Mouse (Mus musculus): ENCODE data around the gene Olfr401.
"Not testable (repeated sequence)": the region's sequence is repeated elsewhere in the genome, so short reads cannot be mapped to it uniquely, and the experiment has no call there.

Olfr401 gene

GRCm38 (mm10) chr11:74113412-74113811 lies at the start of gene Olfr401:
TSS of gene Olfr401 (plus strand) at chr11:74113712.
- no peak for DNase-seq (ENCODE audit: low spot score in 2 of 2)

- DNase-seq (ENCODE audit: low spot score in 2 of 2): no peak
Observed at GRCm38 (mm10) chr11:74069655-74070054, 43.9 kb upstream of the Olfr401 start, which contains the start of gene Zfp616. TSS of gene Zfp616 (plus strand) at chr11:74069955.

- peak; percentile 23 to 25 for DNase-seq (ENCODE audit: low spot score in 2 of 2)
Observed at GRCm38 (mm10) chr11:74100724-74101123, 12.8 kb upstream of the Olfr401 start.

- no peak for DNase-seq (ENCODE audit: low spot score in 2 of 2)
Observed at GRCm38 (mm10) chr11:74101507-74101906, 12.0 kb upstream of the Olfr401 start.

GRCm38 (mm10) chr11:74105066-74105465 lies 8.4 kb upstream of the Olfr401 start:
- DNase-seq (ENCODE audit: low spot score in 2 of 2): no peak

- not testable (repeated sequence) for DNase-seq (ENCODE audit: low spot score in 2 of 2)
Observed at GRCm38 (mm10) chr11:74140001-74140400, 26.5 kb downstream of the Olfr401 start.

GRCm38 (mm10) chr11:74145866-74146265 lies 32.4 kb downstream of the Olfr401 start:
- no peak for DNase-seq (ENCODE audit: low spot score in 2 of 2)

GRCm38 (mm10) chr11:74153229-74153628 lies 39.7 kb downstream of the Olfr401 start, which contains the start of gene Olfr402:
TSS of gene Olfr402 (plus strand) at chr11:74153529.
- no peak for DNase-seq (ENCODE audit: low spot score in 2 of 2)

GRCm38 (mm10) chr11:74168771-74169170 lies 55.3 kb downstream of the Olfr401 start:
- no peak for DNase-seq (ENCODE audit: low spot score in 2 of 2)

Data from spleen, postnatal 36 days (tissue).